Mouse (Mus musculus): Measurements from ENCODE around the gene Ccdc87.

Ccdc87 gene

DNA sequence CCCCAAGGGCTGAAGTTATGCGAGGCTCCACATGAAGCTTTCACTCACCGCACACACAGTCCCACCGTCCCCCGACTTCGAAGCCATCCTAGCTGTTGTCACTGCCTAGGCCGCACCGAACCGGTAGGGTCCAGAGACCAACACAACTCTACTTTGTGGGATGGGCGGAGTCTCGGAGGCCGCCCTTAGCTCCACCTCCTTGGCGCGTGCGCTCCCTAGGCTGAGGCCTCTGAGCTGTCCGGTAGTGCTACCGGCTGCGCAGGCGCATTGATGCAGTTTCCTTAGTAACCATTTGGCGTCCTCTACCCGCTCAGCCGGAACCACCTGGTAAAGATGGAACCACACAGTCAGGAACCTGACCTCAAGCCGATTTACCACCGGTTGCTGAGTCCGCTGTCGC is at the start of gene Ccdc87, which contains the start of gene Ccs:
TSS of gene Ccdc87 (plus strand) at position 218 of the 400 bp plus-strand sequence.
TSS of gene Ccs (minus strand) at position 184 of the 400 bp plus-strand sequence.
- DNase-seq, result peak; percentile 97 to 98

DNA sequence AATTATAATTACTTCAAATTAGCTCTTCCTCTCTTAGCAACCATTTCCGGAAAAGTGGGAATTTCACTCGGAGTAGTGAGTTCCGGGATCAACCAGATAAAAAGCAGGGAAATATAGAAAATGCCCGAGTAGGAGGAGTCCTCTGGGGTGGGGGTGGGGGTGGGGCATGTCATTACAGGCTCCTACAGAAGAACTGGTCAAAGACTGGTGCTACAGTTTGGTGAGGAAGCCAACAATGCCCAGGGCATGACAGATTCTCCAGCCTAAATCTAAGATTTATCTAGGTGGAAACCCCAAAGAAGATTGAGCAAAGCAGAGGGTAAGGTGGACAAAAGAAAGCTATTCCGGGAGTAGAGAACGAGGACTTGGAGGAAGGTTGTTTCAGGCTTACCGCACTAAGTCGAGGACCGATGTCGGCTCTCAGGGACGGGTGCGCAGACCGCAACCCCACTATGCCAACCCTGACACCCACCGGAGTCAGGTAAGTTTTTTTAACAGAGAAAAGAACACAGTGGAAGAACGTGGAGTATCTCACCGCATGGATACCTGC is 45.8 kb upstream of the Ccdc87 start:
- no peak for DNase-seq

DNA sequence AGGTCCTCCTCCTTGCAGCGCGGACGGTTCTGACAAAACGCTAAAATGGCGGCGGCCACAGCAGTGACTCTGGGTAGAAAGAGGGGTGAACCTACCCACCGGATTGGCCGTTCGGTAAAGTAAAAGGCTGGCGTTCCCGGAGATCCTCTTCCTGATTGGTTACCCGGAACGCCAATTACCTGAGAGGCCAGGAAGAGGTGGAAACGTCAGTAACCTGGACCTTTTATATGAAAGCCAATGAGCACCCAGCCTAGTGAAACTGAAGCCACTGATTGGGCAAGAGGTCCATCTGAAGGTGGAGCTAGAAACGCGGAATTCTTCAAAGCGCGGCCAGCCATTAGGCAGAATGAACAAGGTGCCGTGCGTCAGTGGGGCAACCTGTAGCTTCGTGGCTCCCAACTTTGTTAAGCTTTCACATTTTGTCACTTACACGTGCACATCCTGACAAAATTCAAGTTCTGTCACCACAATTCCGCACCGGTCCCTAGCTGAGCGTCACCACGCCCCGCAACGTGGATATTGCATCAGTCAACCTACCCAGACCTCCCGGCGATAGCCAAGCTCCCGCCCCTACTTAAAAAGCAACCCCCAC is 45.2 kb upstream of the Ccdc87 start, which contains the start of gene Rbm4:
TSS of gene Rbm4 (minus strand) at position 71 of the 592 bp plus-strand sequence.
- DNase-seq, result peak; percentile 95 to 98

DNA sequence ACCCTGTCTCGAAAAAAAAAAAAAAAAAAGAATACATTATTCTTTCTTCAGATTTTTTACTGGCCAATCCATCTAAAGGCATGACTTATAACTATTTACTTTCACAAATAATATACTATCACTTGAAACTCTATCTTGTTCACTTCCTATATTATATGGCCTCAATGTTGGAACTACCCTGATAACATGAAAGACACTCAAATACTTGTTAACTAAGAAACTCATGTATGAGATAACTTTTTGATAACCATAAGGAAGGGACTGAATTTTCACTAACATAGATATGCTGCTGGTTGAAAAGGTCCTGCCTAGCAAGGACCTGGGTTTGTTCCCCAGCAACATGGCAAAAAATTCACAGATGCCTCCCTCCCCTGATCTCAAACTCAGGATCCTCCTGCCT is 43.2 kb upstream of the Ccdc87 start:
- no peak for DNase-seq

DNA sequence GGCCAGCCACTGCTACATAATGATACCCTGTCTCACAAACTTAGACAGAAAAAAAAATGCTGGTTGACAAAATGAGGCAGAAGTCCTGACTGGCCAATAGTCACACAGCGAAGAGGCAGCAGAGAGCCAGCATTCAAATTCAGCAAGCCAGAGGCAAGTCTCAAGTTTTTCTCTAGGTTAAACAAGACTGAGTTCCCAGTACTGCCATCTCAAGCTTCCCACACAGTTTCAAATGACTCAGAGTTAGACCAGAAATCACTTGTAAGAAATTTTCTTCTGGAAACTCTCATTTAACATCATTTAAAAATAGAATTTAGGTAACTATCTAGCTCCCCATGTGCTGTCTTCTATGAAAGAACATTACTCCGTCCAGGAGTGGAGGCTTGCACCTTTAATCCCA is 41.3 kb upstream of the Ccdc87 start:
- DNase-seq, result no peak

DNA sequence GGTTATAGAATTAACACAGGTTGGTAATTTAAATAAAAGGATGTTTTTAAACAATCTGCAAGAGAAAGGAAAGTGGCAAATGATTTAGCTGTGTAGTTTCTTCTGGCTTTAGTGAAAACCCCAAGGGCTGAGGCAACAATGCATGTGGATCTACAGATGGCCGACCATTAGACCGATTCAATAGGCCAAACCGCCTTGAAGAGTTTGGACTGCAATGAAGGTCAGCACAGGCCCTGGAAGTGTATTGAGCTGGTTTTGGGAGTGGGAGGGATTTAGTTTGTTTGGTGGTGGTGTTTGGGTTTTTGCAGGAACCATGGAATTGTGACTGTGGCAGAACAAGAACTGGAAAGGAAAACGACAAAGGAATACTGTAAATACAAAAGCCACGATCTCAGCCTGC is 40.1 kb upstream of the Ccdc87 start:
- no peak for DNase-seq

DNA sequence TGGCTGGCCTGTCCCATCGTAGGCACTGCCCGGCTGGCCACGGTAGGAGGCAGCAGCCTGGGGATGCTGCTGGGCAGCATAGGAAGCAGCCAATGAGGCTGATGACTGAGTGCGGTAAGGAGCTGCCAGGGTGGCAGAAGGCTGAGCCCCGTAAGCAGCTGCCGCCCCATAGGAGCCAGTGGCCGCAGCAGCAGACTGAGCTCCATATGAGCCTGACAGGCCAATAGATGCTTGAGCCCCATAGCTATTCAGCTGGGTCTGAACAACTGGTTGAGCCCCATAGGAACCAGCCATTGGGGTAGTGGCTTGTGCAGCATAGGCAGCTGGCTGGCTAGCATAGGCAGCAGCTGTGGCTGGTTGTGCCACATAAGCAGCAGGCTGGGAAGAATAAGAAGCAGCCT is 36.5 kb upstream of the Ccdc87 start:
- no peak for DNase-seq

DNA sequence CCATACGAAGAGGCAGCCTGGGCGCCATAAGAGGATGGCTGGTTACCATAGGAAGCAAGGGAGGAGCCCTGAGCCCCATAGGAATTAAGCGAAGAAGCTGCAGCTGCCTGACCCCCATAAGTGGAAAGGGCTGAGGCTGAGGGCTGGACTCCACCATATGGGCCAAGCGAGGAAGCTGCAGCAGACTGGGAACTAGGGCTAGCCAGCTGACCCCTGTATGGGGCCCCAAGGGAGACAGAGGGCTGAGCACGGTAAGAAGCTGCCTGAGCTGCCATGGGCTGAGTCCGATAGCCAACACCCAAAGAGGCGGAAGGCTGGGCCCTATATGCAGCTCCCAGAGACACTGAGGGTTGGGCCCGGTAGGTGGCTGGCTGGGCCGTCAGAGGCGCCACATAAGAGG is 35.9 kb upstream of the Ccdc87 start:
- no peak for DNase-seq

DNA sequence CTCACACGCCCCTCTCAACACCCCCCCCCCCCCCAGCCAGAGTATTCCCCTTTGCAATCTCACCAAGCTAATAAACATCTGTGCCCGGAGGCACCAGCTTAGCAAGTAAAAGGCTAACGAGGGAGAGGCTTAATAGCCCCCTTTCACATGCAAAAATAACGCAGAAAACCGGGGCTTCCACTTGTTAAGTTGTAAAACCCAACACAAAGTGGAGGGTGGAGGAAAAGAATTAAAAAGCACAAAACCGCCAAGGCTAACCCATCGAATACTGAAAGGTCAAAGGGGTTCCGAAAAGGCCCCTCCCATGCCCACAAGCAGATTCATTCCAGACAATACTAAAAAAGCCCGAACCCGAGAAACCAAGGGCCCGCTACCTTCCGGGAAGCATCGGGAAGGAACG is 28.9 kb upstream of the Ccdc87 start:
- no peak for DNase-seq

DNA sequence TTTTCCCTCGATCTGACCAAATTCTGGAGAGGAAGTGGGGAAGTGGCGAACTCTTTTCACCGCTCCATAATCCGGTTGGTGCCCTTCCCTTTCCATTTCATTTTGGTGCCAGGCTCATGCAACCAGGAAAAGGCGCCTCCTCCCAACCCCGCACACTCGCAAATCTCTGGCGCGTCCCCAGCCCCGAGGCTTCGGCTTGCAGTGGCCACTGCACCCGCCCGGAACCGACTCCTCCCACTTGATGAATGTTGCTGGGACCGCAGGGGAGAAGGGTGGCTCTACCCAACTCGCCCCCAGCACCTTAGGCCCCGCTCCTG is 28.5 kb upstream of the Ccdc87 start:
- no peak for DNase-seq

DNA sequence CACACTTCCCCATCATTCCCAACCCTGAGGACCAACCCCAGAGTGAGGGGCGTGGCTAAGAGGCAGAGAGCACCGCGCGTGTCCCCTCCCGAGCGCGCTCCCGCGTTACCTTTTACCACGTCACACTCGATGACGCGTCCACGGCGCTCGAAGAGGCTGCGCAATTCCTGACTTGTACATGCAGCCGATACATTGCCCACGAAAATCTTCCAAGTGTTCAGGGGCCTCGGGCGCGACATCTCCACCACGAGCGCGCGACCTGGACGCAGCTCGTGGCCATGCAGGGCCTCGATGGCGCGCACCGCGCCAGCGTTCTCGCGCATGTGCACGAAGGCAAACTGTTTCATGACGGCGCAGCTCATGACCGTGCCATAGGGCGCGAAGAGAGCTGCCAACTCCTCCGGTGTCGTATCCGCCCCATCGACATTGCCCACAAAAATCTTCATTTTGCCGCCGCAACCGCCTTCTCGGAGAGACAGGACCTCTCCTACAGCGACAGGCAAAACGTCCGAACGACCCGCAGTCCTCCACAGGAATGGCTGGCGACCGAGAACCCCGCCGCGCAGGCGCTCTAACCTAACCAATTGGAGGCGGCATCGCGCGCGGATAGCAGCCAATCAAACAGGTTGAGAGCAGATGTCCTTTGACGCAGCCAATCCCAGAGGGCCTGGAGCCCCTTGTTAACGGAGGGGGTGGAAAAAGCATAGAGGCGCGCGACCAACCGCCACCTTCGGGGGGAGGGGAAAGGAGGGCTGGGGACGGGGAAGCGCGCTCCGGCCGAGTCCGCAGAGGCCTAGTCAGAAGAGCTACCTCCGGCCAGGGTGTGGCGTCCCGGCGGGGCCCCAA is 27.9 kb upstream of the Ccdc87 start, which contains the start of the genes Gm21992 and Rbm14:
TSS of gene Gm21992 (minus strand) at position 550 of the 846 bp plus-strand sequence.
TSS of gene Rbm14 (minus strand) at position 572 of the 846 bp plus-strand sequence.
- peak; percentile 97 to 99 for DNase-seq

DNA sequence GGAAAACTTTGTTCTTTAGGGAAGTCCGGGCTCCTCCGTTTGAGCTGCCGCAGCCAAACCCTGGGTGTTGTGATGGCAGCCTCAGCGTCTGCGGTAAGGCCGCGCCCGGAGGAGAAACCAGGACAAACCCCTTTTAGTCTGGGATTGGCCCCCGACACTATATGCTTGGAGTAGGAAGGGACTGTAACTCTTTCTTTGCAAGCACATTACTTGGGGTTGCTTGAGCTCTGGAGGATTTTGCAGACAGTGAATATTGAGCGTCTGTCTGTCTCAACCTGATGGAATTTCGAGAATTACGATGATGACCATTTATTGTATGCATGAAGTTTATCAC is 27.3 kb upstream of the Ccdc87 start:
- no peak for DNase-seq

DNA sequence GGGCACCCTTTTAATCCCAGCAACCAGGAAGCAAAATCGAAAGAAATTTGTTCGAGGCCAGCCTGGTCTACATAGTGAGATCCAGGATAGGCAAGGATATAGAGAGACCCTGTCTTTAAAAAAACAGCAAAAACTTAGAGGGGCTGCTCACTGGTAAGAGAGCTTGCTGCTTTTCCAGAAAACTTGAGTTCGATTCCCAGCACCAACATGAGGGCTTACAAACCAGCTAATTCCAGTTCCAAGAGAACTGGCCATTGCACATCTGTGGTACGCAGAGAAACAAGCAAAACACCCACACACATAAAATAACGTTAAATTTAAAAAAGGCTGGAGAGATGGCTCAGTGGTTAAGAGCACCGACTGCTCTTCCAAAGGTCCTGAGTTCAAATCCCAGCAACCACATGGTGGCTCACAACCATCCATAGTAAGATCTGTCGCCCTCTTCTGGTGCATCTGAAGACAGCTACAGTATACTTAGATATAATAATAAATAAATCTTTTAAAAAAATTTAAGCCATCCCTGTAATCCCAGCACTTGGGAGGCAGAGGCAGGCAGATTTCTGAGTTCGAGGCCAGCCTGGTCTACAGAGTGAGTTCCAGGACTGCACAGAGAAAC is 26.7 kb upstream of the Ccdc87 start:
- peak in 1 of 2 experiments; percentile 25 for DNase-seq

DNA sequence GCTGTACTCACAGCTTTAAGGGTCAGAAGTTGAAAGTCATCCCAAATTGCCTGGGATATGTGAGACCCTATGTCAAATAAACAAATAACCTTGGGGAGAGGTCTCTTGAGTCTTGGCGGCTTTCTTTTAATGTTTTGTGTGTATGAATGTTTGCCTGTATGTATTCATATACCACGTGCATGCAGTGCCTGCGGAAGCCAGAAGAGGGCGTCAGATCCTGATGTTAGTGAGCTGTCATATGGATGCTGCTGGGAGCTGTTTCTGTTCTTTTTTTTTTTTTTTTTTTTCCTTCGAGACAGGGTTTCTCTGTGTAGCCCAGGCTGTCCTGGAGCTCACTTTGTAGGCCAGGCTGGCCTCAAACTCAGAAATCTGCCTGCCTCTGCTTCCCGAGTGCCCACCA is 26.2 kb upstream of the Ccdc87 start:
- peak; percentile 54 to 64 for DNase-seq

DNA sequence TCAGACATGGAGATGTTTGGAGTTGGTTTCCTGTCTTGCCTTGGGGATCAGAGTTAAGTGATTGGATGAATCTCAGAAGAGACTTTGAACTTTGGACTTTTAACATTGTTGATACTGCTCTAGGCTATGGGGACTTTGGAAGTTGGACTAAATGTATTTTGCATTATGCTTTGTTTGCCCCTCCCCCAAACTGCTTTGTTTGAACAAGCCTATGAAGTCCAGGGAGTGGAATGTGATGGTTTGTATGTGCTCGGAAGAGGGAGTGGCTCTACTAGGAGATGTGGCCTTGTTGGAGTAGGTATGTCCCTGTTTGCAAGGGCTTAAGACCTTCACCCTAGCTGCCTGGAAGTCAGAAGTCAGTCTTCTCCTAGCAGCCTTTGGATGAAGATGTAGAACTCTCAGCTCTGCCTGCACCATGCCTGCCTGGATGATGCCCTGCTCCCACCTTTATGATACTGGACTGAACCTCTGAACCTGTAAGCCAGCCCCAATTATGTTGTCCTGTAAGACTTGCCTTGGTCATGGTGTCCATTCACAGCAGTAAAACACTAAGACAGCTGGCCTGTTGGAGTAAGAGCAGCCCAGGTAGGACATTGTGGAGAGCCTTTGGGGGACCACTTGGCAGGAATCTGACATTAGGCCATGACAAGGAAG is 21.9 kb upstream of the Ccdc87 start:
- DNase-seq, result no peak

DNA sequence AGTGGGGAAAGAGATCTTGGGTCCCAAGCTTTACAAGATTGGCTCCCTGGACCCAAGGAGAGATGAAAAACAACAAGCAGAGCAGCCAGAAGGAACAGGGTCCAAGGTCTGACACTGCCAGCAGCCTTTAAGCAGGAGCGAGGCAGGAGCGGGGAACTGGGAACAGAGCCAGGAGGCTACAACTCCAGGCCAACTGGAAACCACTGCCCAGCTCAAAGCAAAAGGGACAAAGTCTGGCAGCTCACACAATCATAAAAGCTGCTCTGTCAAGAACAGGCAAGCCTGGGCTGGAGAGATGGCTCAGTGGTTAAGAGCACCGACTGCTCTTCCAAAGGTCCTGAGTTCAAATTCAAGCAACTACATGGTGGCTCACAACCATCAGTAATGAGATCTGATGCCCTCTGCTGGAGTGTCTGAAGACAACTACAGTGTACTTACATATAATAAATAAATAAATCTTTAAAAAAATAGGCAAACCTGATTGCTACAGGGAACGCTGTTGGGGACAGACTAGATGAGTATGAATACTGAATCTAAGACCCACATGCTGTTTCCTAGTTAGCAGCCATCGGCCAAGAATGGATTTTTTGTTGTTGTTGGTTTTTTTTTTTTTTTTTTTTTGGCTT is 18.4 kb upstream of the Ccdc87 start:
- DNase-seq, result peak; percentile 78 to 88

DNA sequence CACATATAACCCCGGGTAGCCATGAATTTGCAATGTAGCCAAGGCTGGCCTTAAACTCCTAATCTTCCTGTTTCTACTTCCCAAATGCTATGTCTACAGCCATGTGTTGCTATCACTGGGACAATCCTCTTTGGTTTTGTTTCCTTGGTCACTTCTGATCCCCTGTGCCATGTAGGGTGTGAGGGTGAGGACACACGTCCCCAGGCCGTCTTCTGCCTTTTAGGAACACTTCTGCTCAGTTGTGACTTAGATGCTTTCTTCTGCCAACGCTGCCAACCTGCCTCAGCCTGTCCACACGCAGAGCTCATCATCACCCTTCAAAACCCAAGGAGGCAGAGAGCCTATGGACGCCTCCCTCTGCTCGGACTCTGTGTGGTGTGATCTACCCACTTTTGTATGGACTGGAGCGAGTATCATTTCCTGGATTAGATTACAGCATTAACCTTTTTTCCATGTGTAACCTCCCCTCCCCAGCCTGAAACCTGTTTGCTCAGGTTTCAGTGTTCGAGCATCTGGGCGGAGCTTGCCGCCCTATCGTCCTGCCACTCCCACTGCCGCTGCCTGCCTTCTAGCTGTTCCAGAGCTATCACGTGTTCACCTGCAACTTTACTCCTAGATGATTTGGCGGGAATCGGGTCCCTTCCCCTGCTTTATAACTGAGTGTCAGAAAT is 10.6 kb upstream of the Ccdc87 start:
- peak in 1 of 2 experiments; percentile 64 for DNase-seq

DNA sequence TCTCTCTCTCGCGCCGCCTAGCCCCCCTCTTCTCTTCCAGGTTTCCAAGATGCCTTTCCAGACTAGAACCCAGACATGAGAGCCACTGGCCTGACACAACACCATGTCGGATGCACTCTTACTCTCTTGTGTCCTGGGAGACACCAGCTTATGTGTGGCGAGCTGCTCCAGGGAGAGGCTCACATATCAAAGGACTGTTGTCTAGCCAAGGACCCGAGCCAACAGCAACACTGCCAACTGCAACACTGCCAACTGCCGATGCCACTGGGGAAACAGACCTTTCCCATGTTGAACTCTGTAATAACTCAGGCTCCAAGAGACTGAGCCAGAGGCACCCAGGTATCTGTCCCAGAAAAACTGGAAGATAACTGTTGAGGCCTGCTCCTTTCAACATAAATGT is 10.0 kb upstream of the Ccdc87 start:
- DNase-seq, result no peak

DNA sequence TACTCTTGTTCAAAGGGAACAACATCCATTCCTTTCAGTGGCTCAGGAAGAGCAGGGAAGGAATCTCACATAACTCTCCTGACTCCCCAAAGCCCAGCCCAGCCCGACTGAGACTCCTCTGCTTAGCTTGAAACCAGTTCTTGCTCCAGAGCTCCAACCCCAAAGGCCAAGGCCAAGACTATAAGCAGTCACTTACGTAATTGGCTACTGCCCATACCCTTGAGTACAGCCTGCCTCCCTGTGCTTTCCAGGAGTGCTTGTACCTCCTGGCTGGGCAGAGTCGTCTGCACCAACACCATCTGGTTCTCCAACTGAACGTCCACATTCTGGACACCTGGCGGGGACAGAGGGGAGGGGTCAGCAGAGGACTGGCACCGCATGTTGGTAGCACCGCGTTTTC is 5.2 kb upstream of the Ccdc87 start:
- no peak for DNase-seq

DNA sequence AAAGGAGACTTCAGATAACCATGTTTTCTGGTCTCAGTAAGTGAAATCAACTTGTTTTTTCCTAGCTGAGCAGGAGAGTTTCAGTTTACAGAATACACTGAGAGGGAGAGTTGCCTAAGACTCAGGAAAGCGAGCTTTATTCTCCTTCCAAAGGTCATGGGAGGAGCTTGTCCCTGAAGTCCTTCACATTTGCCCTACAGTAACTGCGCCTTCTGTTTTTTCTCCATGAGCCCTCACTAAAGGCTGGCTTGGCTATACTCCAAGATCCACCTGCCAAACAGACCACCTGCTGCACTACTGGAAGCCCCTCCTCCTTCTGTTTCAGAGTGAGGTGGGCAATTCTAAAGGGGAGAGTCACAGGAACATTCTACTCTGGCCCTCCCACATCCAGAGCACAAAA is 3.1 kb upstream of the Ccdc87 start:
- peak in 1 of 2 experiments; percentile 10 for DNase-seq

DNA sequence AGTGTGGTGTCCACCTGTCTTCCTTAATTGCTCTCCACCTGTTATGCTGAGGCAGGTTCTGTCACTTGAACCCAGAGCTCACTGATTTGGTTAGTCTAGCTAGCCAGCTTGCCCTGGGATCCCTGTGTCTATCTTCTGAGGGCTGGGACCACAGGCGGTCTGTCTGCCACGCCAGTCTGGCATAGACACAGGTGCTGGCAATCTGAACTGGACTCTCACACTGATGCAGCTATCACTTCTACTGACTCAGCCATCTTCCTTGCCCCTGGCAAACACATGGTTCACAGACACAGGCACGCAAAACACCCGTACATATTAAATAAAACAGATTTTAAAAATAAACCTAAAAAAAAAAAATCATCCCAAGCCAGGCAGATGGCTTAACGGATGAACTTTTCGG is 2.1 kb upstream of the Ccdc87 start:
- no peak for DNase-seq

DNA sequence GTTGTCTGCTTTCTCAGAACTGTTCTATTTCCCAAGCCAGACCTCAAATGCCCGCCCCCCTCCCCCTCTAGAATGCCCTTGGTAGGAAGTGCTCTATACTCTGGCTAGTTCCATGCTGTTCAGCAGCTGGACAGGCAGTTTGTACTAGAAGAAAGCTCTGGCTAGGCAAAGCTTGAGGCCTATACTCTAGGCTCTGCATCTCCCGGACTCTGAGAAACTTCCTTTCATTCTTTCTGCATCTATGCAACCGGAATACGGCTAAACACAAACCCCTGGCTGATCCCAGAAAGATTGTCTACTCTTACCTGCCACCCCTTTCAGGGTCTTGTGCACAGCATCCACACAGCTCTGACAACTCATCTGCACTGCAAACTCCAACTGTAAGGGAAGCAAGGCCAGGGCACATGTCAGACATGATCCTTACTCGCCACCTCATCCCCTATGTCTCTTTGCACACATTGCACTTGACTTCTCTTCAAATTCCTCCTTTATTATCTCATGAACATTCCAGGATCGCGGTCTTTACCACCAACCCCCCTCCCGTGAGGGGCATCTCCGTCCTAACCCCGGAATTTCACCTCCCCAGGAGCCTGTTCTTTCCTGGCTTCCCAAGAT is 533 bp upstream of the Ccdc87 start:
- no peak for DNase-seq
